Mouse (Mus musculus): Measurements from ENCODE around the gene Tlr7. TPM values are rescaled to one million over a fixed set of nuclear protein-coding genes. Genes with fewer than 3 reads are reported as not detected.

The Tlr7 gene
- polyA plus RNA-seq, 1 experiment from 2014 or later, result 0.79 TPM

- Histone ChIP-seq H3K9me3 (replicated peaks) (no peaks in the 10 kb centered on the region), H3K9ac (no peak overlapping the region), H3K27me3 (no peaks in the 10 kb centered on the region), H3K4me1 (replicated peaks) (no peaks in the 10 kb centered on the region), H3K4me2 (no peak overlapping the region), H3K27ac (replicated peaks) (no peak overlapping the region), H3K4me3 (replicated peaks) (no peak overlapping the region), H3K36me3 (replicated peaks) (no peaks in the 10 kb centered on the region)
- 76% methylated on average over 1 of the region's 1 CpGs for WGBS (ENCODE audit: insufficient replicate concordance)
- ATAC-seq (ENCODE audit: insufficient read depth), result no peak
These were observed 4.2 kb upstream of the Tlr7 start for GRCm38 (mm10) chrX:167334571-167334970.

GRCm38 (mm10) chrX:167332607-167333006 lies 2.2 kb upstream of the Tlr7 start:
- WGBS (ENCODE audit: insufficient replicate concordance), result 0% methylated on average over 1 of the region's 1 CpGs

GRCm38 (mm10) chrX:167330993-167331392 lies 635 bp upstream of the Tlr7 start:
- Histone ChIP-seq H3K4me2 (no peak overlapping the region), H3K9ac (no peak overlapping the region), H3K4me1 (replicated peaks) (no peaks in the 10 kb centered on the region), H3K27ac (replicated peaks) (no peak overlapping the region), H3K4me3 (replicated peaks) (no peak overlapping the region), H3K27me3 (no peaks in the 10 kb centered on the region; the same call in 1 of the 2 replicates), H3K36me3 (replicated peaks) (no peaks in the 10 kb centered on the region), H3K9me3 (replicated peaks) (no peaks in the 10 kb centered on the region)
- WGBS (ENCODE audit: insufficient replicate concordance), result 28% methylated on average over 4 of the region's 4 CpGs
- ATAC-seq (ENCODE audit: insufficient read depth), result no peak

More at GRCm38 (mm10) chrX:167332607-167333006, 2.2 kb upstream of the Tlr7 start:
- H3K9ac ChIP-seq, result no peak overlapping the region
- no peak overlapping the region for H3K27ac ChIP-seq (replicated peaks)
- peak; percentile 34; the same call in 1 of the 2 replicates for ATAC-seq (ENCODE audit: insufficient read depth)
- no peaks in the 10 kb centered on the region; the same call in 1 of the 2 replicates for H3K27me3 ChIP-seq
- H3K9me3 ChIP-seq (replicated peaks), result no peaks in the 10 kb centered on the region
- no peaks in the 10 kb centered on the region for H3K4me1 ChIP-seq (replicated peaks)
- H3K36me3 ChIP-seq (replicated peaks), result no peaks in the 10 kb centered on the region
- H3K4me2 ChIP-seq, result no peak overlapping the region
- no peak overlapping the region for H3K4me3 ChIP-seq (replicated peaks)

GRCm38 (mm10) chrX:167329620-167330019 lies 738 bp downstream of the Tlr7 start:
- ATAC-seq (ENCODE audit: insufficient read depth), result no peak
- no peak overlapping the region for H3K4me3 ChIP-seq (replicated peaks)
- no peaks in the 10 kb centered on the region; the same call in 1 of the 2 replicates for H3K27me3 ChIP-seq
- 68% methylated on average over 1 of the region's 1 CpGs for WGBS (ENCODE audit: insufficient replicate concordance)
- H3K27ac ChIP-seq (replicated peaks), result no peak overlapping the region
- H3K36me3 ChIP-seq (replicated peaks), result no peaks in the 10 kb centered on the region
- H3K4me1 ChIP-seq (replicated peaks), result no peaks in the 10 kb centered on the region
- no peak overlapping the region for H3K4me2 ChIP-seq
- no peaks in the 10 kb centered on the region for H3K9me3 ChIP-seq (replicated peaks)
- no peak overlapping the region for H3K9ac ChIP-seq

GRCm38 (mm10) chrX:167329098-167329497 lies 1.3 kb downstream of the Tlr7 start:
- H3K36me3 ChIP-seq (replicated peaks), result no peaks in the 10 kb centered on the region
- ATAC-seq (ENCODE audit: insufficient read depth), result no peak
- H3K4me3 ChIP-seq (replicated peaks), result no peak overlapping the region
- H3K4me2 ChIP-seq, result no peak overlapping the region
- no peak overlapping the region for H3K9ac ChIP-seq
- no peaks in the 10 kb centered on the region for H3K9me3 ChIP-seq (replicated peaks)
- H3K27ac ChIP-seq (replicated peaks), result no peak overlapping the region
- no peaks in the 10 kb centered on the region; the same call in 1 of the 2 replicates for H3K27me3 ChIP-seq
- WGBS (ENCODE audit: insufficient replicate concordance), result 21% methylated on average over 1 of the region's 1 CpGs
- H3K4me1 ChIP-seq (replicated peaks), result no peaks in the 10 kb centered on the region

- Histone ChIP-seq H3K4me2 (no peak overlapping the region; the same call in 1 of the 2 replicates), H3K9ac (no peak overlapping the region), H3K9me3 (replicated peaks) (no peaks in the 10 kb centered on the region), H3K36me3 (replicated peaks) (no peaks in the 10 kb centered on the region), H3K4me3 (replicated peaks) (no peak overlapping the region), H3K4me1 (replicated peaks) (no peaks in the 10 kb centered on the region), H3K27ac (replicated peaks) (no peak overlapping the region), H3K27me3 (no peaks in the 10 kb centered on the region; the same call in 1 of the 2 replicates)
- 61% methylated on average over 3 of the region's 3 CpGs for WGBS (ENCODE audit: insufficient replicate concordance)
- ATAC-seq (ENCODE audit: insufficient read depth), result no peak
These were observed 1.8 kb downstream of the Tlr7 start for GRCm38 (mm10) chrX:167328519-167328918.

- H3K27me3 ChIP-seq, result no peaks in the 10 kb centered on the region; the same call in 1 of the 2 replicates
- no peak for ATAC-seq (ENCODE audit: insufficient read depth)
- H3K36me3 ChIP-seq (replicated peaks), result no peaks in the 10 kb centered on the region
- H3K4me1 ChIP-seq (replicated peaks), result no peaks in the 10 kb centered on the region
- H3K4me3 ChIP-seq (replicated peaks), result no peak overlapping the region
- H3K9ac ChIP-seq, result no peak overlapping the region
- no peaks in the 10 kb centered on the region for H3K9me3 ChIP-seq (replicated peaks)
- WGBS (ENCODE audit: insufficient replicate concordance), result 20% methylated on average over 1 of the region's 1 CpGs
- H3K4me2 ChIP-seq, result no peak overlapping the region
- no peak overlapping the region for H3K27ac ChIP-seq (replicated peaks)
These were observed 6.6 kb downstream of the Tlr7 start for GRCm38 (mm10) chrX:167323742-167324141.

- Histone ChIP-seq H3K27ac (replicated peaks) (no peak overlapping the region), H3K4me3 (replicated peaks) (no peak overlapping the region), H3K27me3 (no peaks in the 10 kb centered on the region; the same call in 1 of the 2 replicates), H3K4me2 (no peak overlapping the region), H3K9ac (no peak overlapping the region), H3K36me3 (replicated peaks) (no peaks in the 10 kb centered on the region), H3K4me1 (replicated peaks) (no peaks in the 10 kb centered on the region), H3K9me3 (replicated peaks) (no peaks in the 10 kb centered on the region)
- WGBS (ENCODE audit: insufficient replicate concordance), result 46% methylated on average over 4 of the region's 4 CpGs
- no peak for ATAC-seq (ENCODE audit: insufficient read depth)
These were observed 9.0 kb downstream of the Tlr7 start for GRCm38 (mm10) chrX:167321233-167321806.

- no peak for ATAC-seq (ENCODE audit: insufficient read depth)
- H3K4me2 ChIP-seq, result no peak overlapping the region
- H3K4me3 ChIP-seq (replicated peaks), result no peak overlapping the region
- no peak overlapping the region for H3K9ac ChIP-seq
- H3K27me3 ChIP-seq, result no peaks in the 10 kb centered on the region; the same call in 1 of the 2 replicates
- no peaks in the 10 kb centered on the region for H3K36me3 ChIP-seq (replicated peaks)
- no peaks in the 10 kb centered on the region for H3K4me1 ChIP-seq (replicated peaks)
- H3K27ac ChIP-seq (replicated peaks), result 0 out of 2 replicates have a peak overlapping the region, but pooled peaks have one; percentile 3
- no peaks in the 10 kb centered on the region for H3K9me3 ChIP-seq (replicated peaks)
- WGBS (ENCODE audit: insufficient replicate concordance), result 25% methylated on average over 4 of the region's 4 CpGs
These were observed 11.4 kb downstream of the Tlr7 start for GRCm38 (mm10) chrX:167318819-167319396.

- ATAC-seq (ENCODE audit: insufficient read depth), result no peak
- Histone ChIP-seq H3K36me3 (replicated peaks) (no peaks in the 10 kb centered on the region), H3K27ac (replicated peaks) (no peak overlapping the region), H3K4me2 (no peak overlapping the region), H3K9ac (no peak overlapping the region), H3K27me3 (no peaks in the 10 kb centered on the region; the same call in 1 of the 2 replicates), H3K4me3 (replicated peaks) (no peak overlapping the region), H3K9me3 (replicated peaks) (no peaks in the 10 kb centered on the region), H3K4me1 (replicated peaks) (no peaks in the 10 kb centered on the region)
- 41% methylated on average over 5 of the region's 5 CpGs for WGBS (ENCODE audit: insufficient replicate concordance)
These were observed 14.6 kb downstream of the Tlr7 start for GRCm38 (mm10) chrX:167315766-167316165.

GRCm38 (mm10) chrX:167315093-167315726 lies 15.1 kb downstream of the Tlr7 start:
- no peak for ATAC-seq (ENCODE audit: insufficient read depth)
- no peak overlapping the region for H3K4me3 ChIP-seq (replicated peaks)
- no peaks in the 10 kb centered on the region for H3K36me3 ChIP-seq (replicated peaks)
- 59% methylated on average over 4 of the region's 4 CpGs for WGBS (ENCODE audit: insufficient replicate concordance)
- H3K4me1 ChIP-seq (replicated peaks), result no peaks in the 10 kb centered on the region
- H3K27ac ChIP-seq (replicated peaks), result no peak overlapping the region
- no peaks in the 10 kb centered on the region; the same call in 1 of the 2 replicates for H3K27me3 ChIP-seq
- no peak overlapping the region for H3K4me2 ChIP-seq
- H3K9me3 ChIP-seq (replicated peaks), result no peaks in the 10 kb centered on the region
- H3K9ac ChIP-seq, result no peak overlapping the region

Measured in liver, embryonic 15.5 days (tissue).